9 mouse cellular contexts compared by ENCODE assay signal in the genomic region with DNA sequence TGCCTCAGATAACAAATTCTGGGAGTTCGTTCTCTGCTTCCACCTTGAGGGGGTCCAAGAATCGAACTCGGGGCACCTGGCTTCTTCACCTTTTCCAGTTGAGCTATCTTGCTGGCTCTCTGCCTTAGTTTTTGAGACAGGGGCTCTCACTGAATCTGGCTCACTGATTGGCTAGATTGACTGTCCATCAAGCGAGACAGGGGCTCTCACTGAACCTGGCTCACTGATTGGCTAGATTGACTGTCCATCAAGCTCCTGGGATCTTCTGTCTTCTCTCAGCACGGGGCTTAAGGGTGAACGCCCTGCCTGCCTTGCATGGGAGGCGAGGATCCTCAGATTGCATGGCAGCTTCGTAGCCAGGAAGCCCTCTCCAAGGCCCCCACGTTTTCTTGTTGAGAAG. TPM values are rescaled to one million over a fixed set of nuclear protein-coding genes. Genes with fewer than 3 reads are reported as not detected.
A peak's percentile ranks its signal among the peaks of the same experiment; 100 is the strongest.
DNase-seq lines count a peak whose midpoint lies in the region; ATAC-seq and TF ChIP-seq lines count a peak whose summit lies in the region.
"Had no signal": no experiment of that assay in that cellular context is flagged by ENCODE, and none has a peak within 500 bp of the region (broad histone marks: within the 10 kb centered on the region; RNA-seq: fewer than 3 reads in every experiment).

No protein-coding gene starts in this region.

- no peak for TF ChIP-seq RAD21 in CH12.LX (IDR thresholded peaks at IDR 0.05; ENCODE audit: low read depth, low read length)

- no peak for ATAC-seq in hindbrain, embryonic 12.5 days (ENCODE audit: low FRiP score)

- no peaks in the 10 kb centered on the region for H3K79me2 ChIP-seq in CH12.LX (replicated peaks; ENCODE audit: control insufficient read depth, extremely low read depth, insufficient read depth, poor library complexity, severe bottlenecking)
- no peaks in the 10 kb centered on the region for H3K79me2 ChIP-seq in liver, adult 2 months (ENCODE audit: control insufficient read depth, insufficient read depth, low read length)

- H3K4me3 ChIP-seq in hindbrain, embryonic 10.5 days: no peak overlapping the region
- no peak overlapping the region for H3K4me3 ChIP-seq in hindbrain, embryonic 12.5 days
- H3K4me3 ChIP-seq in CH12.LX (replicated peaks in 1 of 3; ENCODE audit: low read depth in 2 of 3, low read length in 2 of 3, poor library complexity in 1 of 3): no peak overlapping the region
- no peak overlapping the region for H3K4me3 ChIP-seq in liver, adult 2 months (ENCODE audit: insufficient read depth, low read depth, low read length)
- H3K4me3 ChIP-seq: limb, embryonic 13.5 days had no signal

- WGBS in hindbrain, embryonic 10.5 days: 54% methylated on average over 9 of the region's 9 CpGs
- WGBS in hindbrain, embryonic 12.5 days: 53% methylated on average over 9 of the region's 9 CpGs
- WGBS in liver, adult 2 months: 46% methylated on average over 9 of the region's 9 CpGs

- H3K9ac ChIP-seq in hindbrain, embryonic 12.5 days: no peak overlapping the region
- H3K9ac ChIP-seq in CH12.LX (ENCODE audit: insufficient read depth, low read depth): no peak overlapping the region
- no peak overlapping the region for H3K9ac ChIP-seq in liver, adult 2 months (ENCODE audit: low read depth, low read length)
- H3K9ac ChIP-seq: limb, embryonic 13.5 days had no signal

- peak overlapping the region; percentile 29; the same call in 1 of the 2 replicates for H3K27ac ChIP-seq in hindbrain, embryonic 10.5 days
- H3K27ac ChIP-seq in hindbrain, embryonic 12.5 days: no peak overlapping the region
- H3K27ac ChIP-seq in CH12.LX (ENCODE audit: insufficient read depth, low read depth): no peak overlapping the region
- no peak overlapping the region for H3K27ac ChIP-seq in liver, adult 2 months (replicated peaks; ENCODE audit: insufficient read depth, low read depth, low read length)
- H3K27ac ChIP-seq: limb, embryonic 13.5 days had no signal

- H3K36me3 ChIP-seq in hindbrain, embryonic 10.5 days: no peaks in the 10 kb centered on the region
- H3K36me3 ChIP-seq in hindbrain, embryonic 12.5 days: no peaks in the 10 kb centered on the region
- no peaks in the 10 kb centered on the region for H3K36me3 ChIP-seq in CH12.LX (replicated peaks in 1 of 2; ENCODE audit: control insufficient read depth in 1 of 2, insufficient read depth in 1 of 2, low read length in 1 of 2)
- no peaks in the 10 kb centered on the region for H3K36me3 ChIP-seq in liver, adult 2 months (ENCODE audit: control insufficient read depth, insufficient read depth, low read length)
- H3K36me3 ChIP-seq: limb, embryonic 13.5 days had no signal

- TF ChIP-seq CTCF in CH12.LX (conservative IDR thresholded peaks at IDR 0.05 in 1 of 2, IDR thresholded peaks at IDR 0.05 in 1 of 2; ENCODE audit: low read depth in 2 of 2, low read length in 2 of 2): no peak
- TF ChIP-seq CTCF in liver, adult 2 months (IDR thresholded peaks at IDR 0.05; ENCODE audit: low read depth, low read length): no peak

- DNase-seq in hindbrain, embryonic 10.5 days (ENCODE audit: low spot score): peak; percentile 53
- DNase-seq in CH12.LX (ENCODE audit: extremely low read depth) (peak; percentile 76), adipocyte (ENCODE audit: low spot score) (peak; percentile 24)
- peak; percentile 13 to 40 for DNase-seq in frontal cortex, postnatal 14 days (ENCODE audit: low spot score in 2 of 2)
- peak; percentile 17 for DNase-seq in liver, adult 2 months (ENCODE audit: extremely low read depth, low read depth, low spot score)
- peak; percentile 41 for DNase-seq in thymus, postnatal 0 days (ENCODE audit: low spot score)
- DNase-seq in spleen, adult 12 weeks (ENCODE audit: low spot score): no peak

- in situ Hi-C loops in CH12.LX (cut with MboI; ENCODE audit: low pct_ligation_motif_present, low pct_unique_long_range_greater_than_20kb, low sequenced_read_pairs): loop anchor here (25.0 kb wide), 3 partner anchors 165 to 540 kb away; no protein-coding TSS in a partner anchor

- TF ChIP-seq POLR2A in CH12.LX (IDR thresholded peaks at IDR 0.05; ENCODE audit: low read depth, low read length): no peak
- no peak for TF ChIP-seq POLR2A in liver, adult 2 months (IDR thresholded peaks at IDR 0.05; ENCODE audit: extremely low read depth, insufficient read depth, low read length)

- peaks cover 44% of the 10 kb centered on the region for H3K4me1 ChIP-seq in hindbrain, embryonic 10.5 days (replicated peaks)
- peaks cover 22% of the 10 kb centered on the region for H3K4me1 ChIP-seq in hindbrain, embryonic 12.5 days
- peaks cover 3 to 7% of the 10 kb centered on the region in 2 experiments for H3K4me1 ChIP-seq in CH12.LX (ENCODE audit: control insufficient read depth in 1 of 2, insufficient read depth in 2 of 2)
- no peaks in the 10 kb centered on the region for H3K4me1 ChIP-seq in liver, adult 2 months (ENCODE audit: control insufficient read depth, insufficient read depth, low read length)

- no peaks in the 10 kb centered on the region; the same call in 1 of the 2 replicates for H3K27me3 ChIP-seq in hindbrain, embryonic 10.5 days (ENCODE audit: insufficient read depth, poor library complexity, severe bottlenecking)
- no peaks in the 10 kb centered on the region; the same call in 1 of the 2 replicates for H3K27me3 ChIP-seq in hindbrain, embryonic 12.5 days
- H3K27me3 ChIP-seq in CH12.LX (replicated peaks): peaks cover 76% of the 10 kb centered on the region
- no peaks in the 10 kb centered on the region for H3K27me3 ChIP-seq in liver, adult 2 months (ENCODE audit: control insufficient read depth, insufficient read depth, low read length)

- TF ChIP-seq EP300 in CH12.LX (IDR thresholded peaks at IDR 0.05; ENCODE audit: low read length): no peak

- H3K9me3 ChIP-seq in hindbrain, embryonic 10.5 days: no peaks in the 10 kb centered on the region
- no peaks in the 10 kb centered on the region for H3K9me3 ChIP-seq in hindbrain, embryonic 12.5 days (replicated peaks)
- H3K9me3 ChIP-seq in CH12.LX (replicated peaks; ENCODE audit: low read length): no peaks in the 10 kb centered on the region
- H3K9me3 ChIP-seq: limb, embryonic 13.5 days had no signal

- dilution Hi-C loops in CH12.LX (cut with MboI; ENCODE audit: extremely low pct_ligation_motif_present, extremely low pct_unique_long_range_greater_than_20kb, low sequenced_read_pairs): no loop called here

- no peak overlapping the region for H3K4me2 ChIP-seq in hindbrain, embryonic 12.5 days (replicated peaks)
- H3K4me2 ChIP-seq in CH12.LX (ENCODE audit: insufficient read depth, low read depth, poor library complexity, severe bottlenecking): no peak overlapping the region
- H3K4me2 ChIP-seq: limb, embryonic 13.5 days had no signal

TF ChIP-seq in CH12.LX, 34 proteins besides CTCF, POLR2A, EP300 and RAD21:
- no peak for TF ChIP-seq ZNF384 (IDR thresholded peaks at IDR 0.05; ENCODE audit: low read depth, low read length)
- no peak for TF ChIP-seq ZC3H11A (IDR thresholded peaks at IDR 0.05; ENCODE audit: low read depth, low read length)
- TF ChIP-seq TBP (conservative IDR thresholded peaks at IDR 0.05; ENCODE audit: low read depth, low read length): no peak
- TF ChIP-seq JUND (conservative IDR thresholded peaks at IDR 0.05; ENCODE audit: low read depth, low read length): no peak
- TF ChIP-seq JUN (IDR thresholded peaks at IDR 0.05; ENCODE audit: insufficient read depth, low read depth, low read length): no peak
- TF ChIP-seq MXI1 (IDR thresholded peaks at IDR 0.05; ENCODE audit: low read depth, low read length): no peak
- TF ChIP-seq CHD2 (IDR thresholded peaks at IDR 0.05; ENCODE audit: low read length): peak; percentile 78
- TF ChIP-seq MYC (IDR thresholded peaks at IDR 0.05; ENCODE audit: low read depth, low read length): no peak
- no peak for TF ChIP-seq POLR2AphosphoS2 (IDR thresholded peaks at IDR 0.05; ENCODE audit: low read depth, low read length)

RNA-seq across cellular contexts. Expression of a gene that starts 43.8 kb away (rescaled TPM):
- polyA plus RNA-seq in hindbrain, embryonic 10.5 days (2016; fragmentation: Nextera tagmentation; extraction: Ambion mirVana): 4.2 and 5.0 TPM in 2 replicates
- polyA plus RNA-seq in hindbrain, embryonic 12.5 days (2016; fragmentation: Nextera tagmentation; extraction: Ambion mirVana): 6.9 and 7.1 TPM in 2 replicates
- total RNA-seq in CH12.LX (2012; rRNA removed): not detected in 2 replicates
- total RNA-seq in CH12.LX (2014; rRNA removed): not detected in 2 replicates
- not detected in 2 replicates for polyA plus RNA-seq in CH12.LX (2012; ENCODE audit: insufficient read length, low read depth)
- total RNA-seq in liver, adult 2 months (2014; rRNA removed): 0.09 and 0.13 TPM in 2 replicates
- 0.11 and 0.22 TPM in 2 replicates for polyA plus RNA-seq in liver, adult 2 months (2012; rRNA removed)
- polyA plus RNA-seq in thymus, postnatal 0 days (2015; fragmentation: Nextera tagmentation; extraction: Ambion mirVana): 0.38 and 0.50 TPM in 2 replicates

RNA-seq across cellular contexts. Expression of a gene that starts 47.4 kb away (rescaled TPM):
- 28.1 and 32.8 TPM in 2 replicates for polyA plus RNA-seq in hindbrain, embryonic 10.5 days (2016; fragmentation: Nextera tagmentation; extraction: Ambion mirVana)
- polyA plus RNA-seq in hindbrain, embryonic 12.5 days (2016; fragmentation: Nextera tagmentation; extraction: Ambion mirVana): 15.2 and 20.2 TPM in 2 replicates
- not detected in 2 replicates for total RNA-seq in CH12.LX (2012; rRNA removed)
- total RNA-seq in CH12.LX (2014; rRNA removed): not detected in 2 replicates
- polyA plus RNA-seq in CH12.LX (2012; ENCODE audit: insufficient read length, low read depth): not detected in 2 replicates
- total RNA-seq in liver, adult 2 months (2014; rRNA removed): 0.20 and 0.28 TPM in 2 replicates
- 0.30 and 0.78 TPM in 2 replicates for polyA plus RNA-seq in liver, adult 2 months (2012; rRNA removed)
- 23.5 and 27.3 TPM in 2 replicates for polyA plus RNA-seq in thymus, postnatal 0 days (2015; fragmentation: Nextera tagmentation; extraction: Ambion mirVana)

RNA-seq across cellular contexts. Expression of a gene that starts 54.3 kb away (rescaled TPM):
- 56.9 and 59.5 TPM in 2 replicates for polyA plus RNA-seq in hindbrain, embryonic 10.5 days (2016; fragmentation: Nextera tagmentation; extraction: Ambion mirVana)
- polyA plus RNA-seq in hindbrain, embryonic 12.5 days (2016; fragmentation: Nextera tagmentation; extraction: Ambion mirVana): 51.3 and 52.3 TPM in 2 replicates
- 17.5 and 20.3 TPM in 2 replicates for total RNA-seq in CH12.LX (2012; rRNA removed)
- total RNA-seq in CH12.LX (2014; rRNA removed): 12.1 and 13.0 TPM in 2 replicates
- 14.8 and 16.0 TPM in 2 replicates for polyA plus RNA-seq in CH12.LX (2012; ENCODE audit: insufficient read length, low read depth)
- total RNA-seq in liver, adult 2 months (2014; rRNA removed): 4.1 and 5.6 TPM in 2 replicates
- 9.3 and 11.3 TPM in 2 replicates for polyA plus RNA-seq in liver, adult 2 months (2012; rRNA removed)
- 27.3 and 27.4 TPM in 2 replicates for polyA plus RNA-seq in thymus, postnatal 0 days (2015; fragmentation: Nextera tagmentation; extraction: Ambion mirVana)
